Mouse (Mus musculus) heart, postnatal 0 days (tissue): ENCODE measurements around the gene Lefty2. TPM values are rescaled to one million over a fixed set of nuclear protein-coding genes. Genes with fewer than 3 reads are reported as not detected.
A peak's percentile ranks its signal among the peaks of the same experiment; 100 is the strongest.

Experiments
- ATAC-seq: fragments of 200-750 bp; cut with Nextera tagmentation; 2 replicates; pipeline ENCODE4 v1.8.0; 2017; ENCODE audit warnings: low read depth, moderate number of reproducible peaks, moderate library complexity; ENCODE audit not compliant: insufficient read depth
- DNase-seq: peaks from one replicate; pipeline ENCODE4 v3.0.0-alpha.2; 2016; ENCODE audit warnings: low spot score
- H3K27ac ChIP-seq: fragments of 300-500 bp; sonication (generic); 2 replicates; pipeline ENCODE4 v1.5.1; 2014; ENCODE audit warnings: low read depth, mild to moderate bottlenecking
- H3K27me3 ChIP-seq: fragments of 300-500 bp; sonication (generic); 2 replicates; pipeline ENCODE4 v1.6.1; 2014; ENCODE audit warnings: low read length, mixed read lengths; ENCODE audit not compliant: control insufficient read depth, insufficient read depth
- H3K36me3 ChIP-seq: fragments of 300-500 bp; sonication (generic); replicated peaks from 2 replicates; pipeline ENCODE4 v1.6.1; 2014; ENCODE audit warnings: low read length, mixed read lengths; ENCODE audit not compliant: control insufficient read depth, insufficient read depth
- H3K4me1 ChIP-seq: fragments of 300-500 bp; sonication (generic); 2 replicates; pipeline ENCODE4 v1.6.1; 2014; ENCODE audit warnings: antibody characterized with exemption; ENCODE audit not compliant: control insufficient read depth, insufficient read depth
- H3K4me2 ChIP-seq: fragments of 300-500 bp; sonication (generic); 2 replicates; pipeline ENCODE4 v1.6.1; 2014; ENCODE audit warnings: low read depth, mild to moderate bottlenecking, low read length, moderate library complexity
- H3K4me3 ChIP-seq: fragments of 300-500 bp; sonication (generic); 2 replicates; pipeline ENCODE4 v1.5.1; 2014; ENCODE audit warnings: low read depth, low read length
- H3K9ac ChIP-seq: fragments of 300-500 bp; sonication (generic); replicated peaks from 2 replicates; pipeline ENCODE4 v1.6.1; 2014; ENCODE audit warnings: low read depth, low read length, mixed read lengths
- H3K9me3 ChIP-seq: fragments of 300-500 bp; sonication (generic); replicated peaks from 2 replicates; pipeline ENCODE4 v1.6.1; 2016; ENCODE audit warnings: low read length; ENCODE audit not compliant: control insufficient read depth
- CTCF ChIP-seq: IDR thresholded peaks from 2 replicates; pipeline ENCODE4 v1.5.1; 2016; ENCODE audit warnings: antibody characterized with exemption, control low read depth, low read depth
- EP300 ChIP-seq: IDR thresholded peaks from 2 replicates; pipeline ENCODE4 v1.6.1; 2016; ENCODE audit warnings: antibody characterized with exemption, low read depth
- WGBS: fragments of 180-500 bp; shearing (Covaris S2); extraction: QIAGEN DNeasy Blood & Tissue Kit; methylation state at CpG from one replicate; pipeline ENCODE4 v1.1.7; 2014; 5-methylcytosine and 5-hydroxymethylcytosine counted together
- polyA plus RNA-seq: library from polyadenylated mRNA; unstranded; fragments of >200 nt; fragmentation: Nextera tagmentation; extraction: Ambion mirVana; gene quantifications from 2 replicates; pipeline ENCODE4 v1.2.1, GENCODE M21; 2015
- total RNA-seq: library from RNA; depleted of rRNA; stranded (reverse); fragments of >200 nt; gene quantifications from 2 replicates; pipeline ENCODE4 v1.2.3, GENCODE M21; 2014; ENCODE audit warnings: low replicate concordance

The Lefty2 gene
- total and polyA plus RNA-seq, 2 experiments from 2014 or later = 0.07 TPM; not detected in 1

DNA sequence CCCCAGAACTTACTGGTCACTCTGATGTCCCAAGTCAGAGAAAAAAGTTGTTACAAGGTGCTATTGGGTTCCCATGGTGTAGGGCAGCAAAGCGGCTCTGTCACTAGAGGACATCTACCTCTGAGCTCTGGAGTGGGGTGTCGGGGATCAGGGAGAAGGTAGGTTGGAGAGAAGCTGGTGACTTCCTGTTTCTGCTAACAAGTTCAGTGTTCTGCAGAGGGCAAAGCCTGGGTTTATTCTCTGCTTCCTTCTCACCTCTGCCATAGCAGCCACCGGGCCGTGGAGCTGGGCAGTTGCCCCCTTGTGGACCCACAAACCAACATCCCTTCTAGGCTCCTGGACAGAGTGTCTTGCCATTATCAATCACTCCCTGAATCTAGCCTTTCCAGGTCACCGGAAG, 19.9 kb downstream of the Lefty2 start:
- no peak overlapping the region for H3K4me3 ChIP-seq
- peaks cover 6% of the 10 kb centered on the region; the same call in 1 of the 2 replicates for H3K4me1 ChIP-seq
- H3K4me2 ChIP-seq = no peak overlapping the region
- DNase-seq (no peak), ATAC-seq (no peak)
- no peak overlapping the region for H3K27ac ChIP-seq
- no peak overlapping the region for H3K9ac ChIP-seq
- peaks cover 4% of the 10 kb centered on the region; the same call in 1 of the 2 replicates for H3K36me3 ChIP-seq
- H3K27me3 ChIP-seq = no peaks in the 10 kb centered on the region
- H3K9me3 ChIP-seq = no peaks in the 10 kb centered on the region
- WGBS = 82% methylated on average over 5 of the region's 5 CpGs
- TF ChIP-seq CTCF (no peak), EP300 (no peak)

DNA sequence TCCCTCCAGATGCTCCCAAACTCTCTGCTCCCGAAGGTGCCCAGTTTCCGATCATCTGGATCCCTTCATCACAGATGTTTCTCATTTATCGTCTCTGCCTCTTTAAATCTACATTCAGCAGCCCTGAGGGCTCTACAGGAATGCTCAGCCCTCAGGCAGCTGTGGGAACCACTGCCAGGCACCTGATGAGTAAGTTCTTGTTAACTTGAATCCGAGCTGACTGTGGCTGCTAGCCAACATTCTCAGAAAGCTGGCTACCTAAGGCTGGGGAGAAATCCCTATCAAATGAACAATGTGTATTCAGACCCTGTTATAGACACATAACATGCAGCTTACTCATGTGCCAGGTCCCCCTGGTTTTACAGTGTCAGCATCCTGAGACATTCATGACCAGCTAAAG, 20.9 kb downstream of the Lefty2 start:
- H3K27ac ChIP-seq = no peak overlapping the region
- H3K4me2 ChIP-seq = no peak overlapping the region
- DNase-seq = peak; percentile 47
- peak; percentile 73 for ATAC-seq
- H3K4me1 ChIP-seq = peaks cover 6% of the 10 kb centered on the region; the same call in 1 of the 2 replicates
- no peaks in the 10 kb centered on the region for H3K36me3 ChIP-seq
- no peaks in the 10 kb centered on the region for H3K9me3 ChIP-seq
- H3K9ac ChIP-seq = no peak overlapping the region
- TF ChIP-seq CTCF = no peak
- TF ChIP-seq EP300 = no peak
- H3K4me3 ChIP-seq = no peak overlapping the region
- H3K27me3 ChIP-seq = no peaks in the 10 kb centered on the region
- WGBS = 24% methylated on average over 4 of the region's 4 CpGs

DNA sequence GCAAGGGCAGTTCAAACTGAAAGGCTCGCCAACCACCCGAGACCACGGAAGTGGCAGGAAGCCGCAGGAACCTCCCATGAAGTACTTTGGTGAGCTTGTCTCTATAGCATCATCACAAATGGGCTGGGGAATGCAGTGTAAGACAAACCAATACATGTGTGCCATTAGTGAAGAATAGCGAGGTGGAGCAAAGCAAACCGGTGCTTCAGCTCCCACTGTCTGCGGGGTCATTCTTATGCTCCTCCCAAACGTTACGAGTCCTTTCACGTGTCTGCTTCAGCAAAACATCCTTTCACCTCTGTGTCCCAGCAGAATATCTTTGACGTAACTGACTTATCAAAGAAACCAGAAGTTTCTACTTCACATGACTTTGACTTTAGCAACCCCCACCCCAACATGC, 23.5 kb downstream of the Lefty2 start:
- 85% methylated on average over 11 of the region's 11 CpGs for WGBS
- TF ChIP-seq EP300 (no peak), CTCF (no peak)
- no peaks in the 10 kb centered on the region for H3K9me3 ChIP-seq
- H3K4me1 ChIP-seq = peaks cover 6% of the 10 kb centered on the region; the same call in 1 of the 2 replicates
- no peak overlapping the region for H3K27ac ChIP-seq
- no peak for ATAC-seq
- H3K36me3 ChIP-seq = no peaks in the 10 kb centered on the region
- no peak overlapping the region for H3K4me3 ChIP-seq
- H3K27me3 ChIP-seq = no peaks in the 10 kb centered on the region
- H3K9ac ChIP-seq = no peak overlapping the region
- no peak overlapping the region for H3K4me2 ChIP-seq
- no peak for DNase-seq

DNA sequence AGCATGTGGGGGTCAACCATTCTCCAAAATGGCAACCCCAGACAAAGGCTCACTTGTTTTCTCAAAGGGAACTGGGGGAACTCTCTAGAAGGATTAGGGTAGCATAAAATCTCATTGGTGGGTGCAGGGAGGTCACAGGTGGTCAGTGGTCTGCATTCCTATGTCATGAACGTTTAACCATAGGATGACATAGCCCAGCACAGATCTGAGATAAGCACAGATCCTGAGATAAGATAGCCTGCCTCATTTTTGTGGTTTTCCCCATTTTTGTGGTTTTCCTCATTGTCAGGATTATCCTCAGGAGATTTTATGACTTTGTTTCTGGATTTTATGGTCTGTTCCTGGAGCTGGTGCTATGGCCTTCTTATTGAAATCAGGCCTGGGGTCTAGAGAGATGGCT, 24.1 kb downstream of the Lefty2 start:
- TF ChIP-seq CTCF (no peak), EP300 (no peak)
- no peak overlapping the region for H3K9ac ChIP-seq
- DNase-seq = no peak

DNA sequence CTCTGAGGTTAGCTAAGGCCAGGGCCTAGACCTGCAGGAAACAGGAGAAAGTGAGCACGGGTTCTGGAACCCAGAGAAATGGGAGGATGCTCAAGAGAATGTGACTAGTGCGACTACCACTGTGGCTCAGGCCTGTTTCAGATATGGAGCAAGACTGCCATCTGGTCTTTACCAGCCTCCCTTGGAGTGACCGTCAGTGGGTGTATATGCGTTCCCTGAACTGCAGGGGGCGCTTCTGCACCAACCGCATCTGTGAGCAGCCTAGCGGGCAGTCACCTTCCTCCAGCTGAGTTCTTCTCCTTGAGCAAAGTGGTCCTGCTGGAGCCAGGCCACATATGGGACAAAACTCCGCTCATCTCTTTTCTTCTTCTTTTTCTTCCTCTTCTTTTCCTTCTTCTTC, 26.8 kb downstream of the Lefty2 start:
- WGBS = 30% methylated on average over 8 of the region's 8 CpGs
- no peaks in the 10 kb centered on the region for H3K4me1 ChIP-seq
- TF ChIP-seq CTCF (peak; percentile 29), EP300 (no peak)
- H3K27me3 ChIP-seq = no peaks in the 10 kb centered on the region
- DNase-seq = no peak
- H3K9me3 ChIP-seq = no peaks in the 10 kb centered on the region
- no peak overlapping the region for H3K4me3 ChIP-seq
- no peak overlapping the region for H3K4me2 ChIP-seq
- no peak overlapping the region for H3K27ac ChIP-seq
- no peaks in the 10 kb centered on the region for H3K36me3 ChIP-seq
- no peak overlapping the region for H3K9ac ChIP-seq
- peak; percentile 33; the same call in 1 of the 2 replicates for ATAC-seq

More for the DNA sequence above, 24.1 kb downstream of the Lefty2 start:
- Histone ChIP-seq H3K27me3 (no peaks in the 10 kb centered on the region), H3K9me3 (no peaks in the 10 kb centered on the region), H3K36me3 (no peaks in the 10 kb centered on the region), H3K27ac (no peak overlapping the region), H3K4me1 (peaks cover 6% of the 10 kb centered on the region; the same call in 1 of the 2 replicates), H3K4me3 (no peak overlapping the region), H3K4me2 (no peak overlapping the region)
- ATAC-seq = no peak
- 21% methylated on average over 1 of the region's 1 CpGs for WGBS
